Mouse (Mus musculus) small intestine, adult 2 months (tissue): Measurements from ENCODE around the gene Lss.

Experiments used
- CTCF ChIP-seq: fragments of 200-500 bp; IDR thresholded peaks from 2 replicates; pipeline ENCODE4 v1.5.1; 2012; ENCODE audit warnings: low read depth, mild to moderate bottlenecking, control low read depth, inconsistent platforms, low read length, moderate library complexity, mixed read lengths; ENCODE audit not compliant: insufficient replicate concordance, insufficient read length; ENCODE audit errors: extremely low read depth
- POLR2A ChIP-seq: fragments of 200-500 bp; IDR thresholded peaks from 2 replicates; pipeline ENCODE4 v1.6.1; 2012; ENCODE audit warnings: low read depth, mild to moderate bottlenecking, control low read depth, inconsistent platforms, low read length, moderate library complexity

GRCm38 (mm10) chr10:76575374-76575773, 44.0 kb downstream of the Lss start, which contains the start of gene Ftcd:
- TF ChIP-seq CTCF (no peak), POLR2A (no peak)
